Mouse (Mus musculus): ENCODE measurements at regions not wholly inside any gene's neighbourhood (a gene's known extent, or its start where the extent isn't known, plus 50 kb on each side); places are given as distances from the start of the nearest gene placed in this dataset.

GRCm38 (mm10) chr13:80946034-80946433 lies 62.9 kb downstream of the Arrdc3 start:
- no peak for DNase-seq

GRCm38 (mm10) chr13:80947705-80948104 lies 64.5 kb downstream of the Arrdc3 start:
- no peak for DNase-seq

DNA sequence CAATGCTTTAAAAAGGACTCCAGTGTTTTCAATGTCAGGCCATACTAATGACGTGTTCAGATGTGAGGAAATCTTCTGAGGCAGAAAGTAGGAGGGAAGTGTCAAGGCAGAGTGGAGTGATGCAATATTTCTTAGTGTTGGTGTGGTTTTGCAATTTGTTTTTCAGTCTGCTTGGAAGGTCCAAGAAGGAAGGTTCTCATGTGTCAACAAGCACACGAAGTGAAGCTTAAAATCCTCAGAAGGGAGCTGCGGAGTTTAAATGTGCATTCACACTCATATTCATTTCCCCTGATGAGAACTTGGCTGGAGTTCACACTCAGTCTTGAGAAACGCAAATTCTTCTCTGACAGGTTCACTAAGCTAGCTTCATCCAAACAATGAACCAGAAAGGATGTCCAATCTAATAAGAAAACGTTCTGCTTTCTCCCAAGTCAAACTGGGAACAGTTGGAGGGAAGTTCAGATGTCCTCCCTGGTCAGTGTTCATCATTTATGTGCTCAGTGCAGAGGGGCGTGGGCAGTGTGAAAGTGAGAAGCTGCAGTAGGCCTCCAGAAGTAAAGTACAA lies 66.0 kb downstream of the Arrdc3 start:
- DNase-seq, result no peak

GRCm38 (mm10) chr13:80950239-80950638 lies 67.1 kb downstream of the Arrdc3 start:
- no peak for DNase-seq

DNA sequence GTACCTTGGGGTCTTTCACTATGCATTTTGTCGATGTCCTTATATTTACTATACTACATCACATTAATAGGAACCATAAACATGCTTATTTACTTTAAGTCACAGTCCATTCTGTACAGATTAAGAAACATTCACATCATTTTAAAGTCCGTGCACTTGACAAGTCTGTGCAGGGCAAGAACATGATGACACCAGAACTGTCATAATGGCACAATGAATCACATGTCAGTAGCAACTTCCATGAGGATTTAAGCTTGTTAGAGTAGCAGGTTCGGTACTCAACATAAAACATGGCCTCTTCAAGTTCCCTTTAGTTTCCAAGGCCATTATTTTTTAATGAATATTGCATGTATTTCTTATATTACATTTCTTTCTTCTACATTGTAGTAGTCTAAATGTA lies 67.6 kb downstream of the Arrdc3 start:
- DNase-seq, result no peak

GRCm38 (mm10) chr13:80951327-80951726 lies 68.1 kb downstream of the Arrdc3 start:
- DNase-seq, result no peak

- DNase-seq, result no peak
Measured at GRCm38 (mm10) chr13:80952851-80953250, 69.7 kb downstream of the Arrdc3 start.

DNA sequence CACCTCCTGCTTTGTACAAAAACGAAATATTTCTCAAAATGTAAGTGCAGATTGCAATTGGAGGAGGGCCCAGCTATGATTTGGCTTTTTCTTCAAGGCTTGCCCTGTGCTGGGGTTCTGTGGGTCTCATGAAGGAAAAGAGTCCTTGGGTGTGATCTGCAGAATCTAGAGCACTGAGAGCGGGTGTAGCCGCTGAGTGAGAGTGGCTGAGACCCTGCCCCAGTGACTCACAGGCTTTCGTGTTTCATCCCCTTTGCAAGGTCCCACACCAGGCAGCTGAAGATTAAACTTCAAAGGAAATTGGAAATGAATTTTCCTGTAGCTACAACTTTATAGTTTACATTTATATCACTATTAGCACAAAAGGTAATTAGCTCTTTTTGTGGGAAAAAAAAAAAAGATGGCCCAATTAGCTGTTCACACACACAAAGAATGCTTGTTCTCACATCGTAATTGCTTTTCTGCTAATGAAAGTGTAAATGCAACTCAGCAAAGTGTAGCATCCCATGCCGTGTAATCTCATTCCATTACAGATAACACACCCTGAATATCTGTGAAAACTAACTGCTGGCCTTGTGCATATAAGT lies 71.0 kb downstream of the Arrdc3 start:
- peak; percentile 68 for DNase-seq

DNA sequence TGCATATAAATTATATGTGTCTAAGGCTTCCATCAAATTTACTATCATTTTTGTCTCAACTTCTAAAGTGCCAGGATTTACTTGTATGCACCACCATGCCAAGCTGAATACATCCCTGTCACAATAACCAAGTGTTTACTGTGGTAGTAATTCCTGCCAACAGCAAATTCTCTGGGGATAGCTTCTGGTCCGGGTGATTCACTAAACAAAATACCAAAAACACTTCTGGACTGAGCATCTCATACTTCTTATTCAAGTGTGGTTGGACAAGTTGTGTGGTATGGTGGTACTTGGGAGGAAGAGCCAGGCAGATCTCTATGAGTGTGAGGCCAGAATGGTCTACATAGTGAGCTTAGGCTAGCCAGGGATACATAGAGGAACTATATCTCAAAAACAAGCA lies 73.8 kb downstream of the Arrdc3 start:
- DNase-seq, result no peak

- no peak for DNase-seq
Measured at GRCm38 (mm10) chr13:80957419-80958139, 74.4 kb downstream of the Arrdc3 start.

DNA sequence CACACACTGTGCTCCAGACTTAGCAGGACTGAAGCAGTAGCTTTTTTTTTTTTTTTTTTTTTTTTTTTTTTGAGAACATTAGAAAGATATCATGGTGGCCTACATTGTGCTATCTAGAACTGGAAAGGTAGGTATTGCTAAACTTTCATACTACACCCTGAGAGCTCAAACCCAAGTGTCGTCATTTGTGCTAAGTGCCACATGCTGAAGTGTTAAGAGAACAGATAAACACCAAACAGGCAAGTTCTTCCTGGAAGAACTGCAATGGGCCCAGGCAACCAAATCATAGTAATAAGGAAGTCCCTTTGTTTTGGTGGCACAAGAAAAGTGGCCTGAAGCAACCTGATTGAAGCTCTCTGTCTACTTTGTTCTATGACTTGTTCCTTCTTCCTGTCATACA lies 76.6 kb downstream of the Arrdc3 start:
- DNase-seq, result no peak

DNA sequence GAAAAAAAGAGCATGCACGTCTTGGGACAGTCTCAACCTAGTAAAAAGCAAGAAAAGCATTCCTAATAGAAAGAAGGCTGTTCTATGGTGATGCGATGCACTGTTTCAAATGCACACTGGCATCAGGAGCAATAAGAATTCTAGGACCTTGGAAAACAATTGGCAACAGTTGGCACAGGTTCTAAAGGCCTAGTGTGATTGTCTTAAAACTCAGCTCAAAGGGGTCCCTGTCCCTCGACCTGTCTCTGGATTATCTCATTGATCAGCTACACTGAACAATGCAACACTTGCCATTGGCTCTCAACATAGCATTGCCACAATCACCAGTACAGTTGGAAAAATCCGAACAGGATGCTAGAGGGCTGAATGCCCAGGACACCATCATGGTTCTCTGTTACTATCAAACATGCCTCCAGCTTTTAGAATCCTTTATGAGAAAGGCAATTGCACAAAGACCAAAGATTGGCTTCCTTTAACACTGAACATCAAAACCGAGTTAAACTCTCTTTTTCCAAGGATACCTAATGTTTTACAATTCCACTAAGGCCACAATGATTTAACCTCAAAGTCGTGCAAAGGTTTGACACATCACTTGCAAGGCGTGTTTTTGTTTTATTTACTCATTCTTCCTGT lies 78.9 kb downstream of the Arrdc3 start:
- no peak for DNase-seq

- peak; percentile 90 for DNase-seq
Measured at GRCm38 (mm10) chr13:80962789-80963590, 79.8 kb downstream of the Arrdc3 start.

DNA sequence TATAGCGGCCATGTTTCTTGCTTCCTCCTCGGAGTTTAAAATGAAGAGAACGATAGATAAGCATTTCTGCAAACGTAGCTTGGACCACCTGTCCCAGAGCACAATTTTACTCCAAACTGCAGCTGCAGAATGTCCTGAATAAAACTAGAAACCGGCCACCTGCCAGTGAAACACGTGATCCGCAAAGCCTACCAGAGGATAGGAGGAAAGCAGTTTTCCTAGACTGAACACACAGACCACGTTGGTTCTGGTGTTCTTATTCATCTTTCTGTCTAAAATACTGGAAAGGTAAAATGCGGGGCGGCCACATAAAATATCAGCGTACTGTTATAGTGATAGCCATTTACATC lies 80.4 kb downstream of the Arrdc3 start:
- no peak for DNase-seq

GRCm38 (mm10) chr13:80971664-80972063 lies 88.5 kb downstream of the Arrdc3 start:
- no peak for DNase-seq

- no peak for DNase-seq
Measured at GRCm38 (mm10) chr13:80974424-80974823, 91.2 kb downstream of the Arrdc3 start.

- no peak for DNase-seq
Measured at GRCm38 (mm10) chr13:80977266-80977665, 94.1 kb downstream of the Arrdc3 start.

DNA sequence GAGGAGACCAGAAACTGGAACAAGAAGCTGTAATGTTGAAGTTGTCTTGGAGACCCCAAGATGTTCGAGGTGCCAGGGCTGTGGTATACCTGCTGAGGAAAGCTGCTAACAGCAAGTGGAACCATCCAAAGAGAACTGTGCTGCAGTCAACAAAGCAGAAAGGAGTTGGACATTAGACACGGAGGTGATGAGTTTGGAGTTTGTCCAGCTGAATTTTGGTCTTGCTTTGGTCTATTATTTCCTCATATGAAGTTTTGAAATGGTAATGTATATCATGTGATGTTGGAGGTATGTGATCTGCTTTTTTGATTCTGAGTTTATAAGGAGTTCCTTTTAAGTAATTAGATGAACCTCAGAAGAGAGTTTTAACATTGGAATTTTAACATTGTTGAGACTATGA lies 98.0 kb downstream of the Arrdc3 start:
- no peak for DNase-seq

DNA sequence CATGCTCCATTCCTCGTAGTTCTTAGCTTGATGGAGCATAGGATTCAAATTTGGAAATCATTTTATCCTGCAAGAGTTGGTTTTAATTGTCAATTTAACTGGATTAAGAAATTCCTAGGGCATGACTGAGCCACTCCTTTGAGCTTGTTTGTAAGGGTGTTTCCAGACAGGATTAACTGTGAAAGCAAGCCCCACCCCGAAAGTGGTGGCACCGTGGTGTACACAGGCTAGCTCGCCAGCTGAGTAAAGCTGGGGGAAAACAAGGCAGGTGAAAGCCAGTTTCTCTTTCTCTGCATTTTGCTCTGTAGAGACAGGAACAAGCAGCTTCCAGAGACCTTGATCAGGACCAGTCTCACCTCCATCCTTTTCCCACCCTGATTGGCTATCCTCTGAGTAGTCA lies 103.5 kb downstream of the Arrdc3 start:
- no peak for DNase-seq

- DNase-seq, result no peak
Measured at GRCm38 (mm10) chr13:80989756-80990155, 106.6 kb downstream of the Arrdc3 start.

- DNase-seq, result peak; percentile 27
Measured at GRCm38 (mm10) chr13:80992342-80992741, 109.2 kb downstream of the Arrdc3 start.

DNA sequence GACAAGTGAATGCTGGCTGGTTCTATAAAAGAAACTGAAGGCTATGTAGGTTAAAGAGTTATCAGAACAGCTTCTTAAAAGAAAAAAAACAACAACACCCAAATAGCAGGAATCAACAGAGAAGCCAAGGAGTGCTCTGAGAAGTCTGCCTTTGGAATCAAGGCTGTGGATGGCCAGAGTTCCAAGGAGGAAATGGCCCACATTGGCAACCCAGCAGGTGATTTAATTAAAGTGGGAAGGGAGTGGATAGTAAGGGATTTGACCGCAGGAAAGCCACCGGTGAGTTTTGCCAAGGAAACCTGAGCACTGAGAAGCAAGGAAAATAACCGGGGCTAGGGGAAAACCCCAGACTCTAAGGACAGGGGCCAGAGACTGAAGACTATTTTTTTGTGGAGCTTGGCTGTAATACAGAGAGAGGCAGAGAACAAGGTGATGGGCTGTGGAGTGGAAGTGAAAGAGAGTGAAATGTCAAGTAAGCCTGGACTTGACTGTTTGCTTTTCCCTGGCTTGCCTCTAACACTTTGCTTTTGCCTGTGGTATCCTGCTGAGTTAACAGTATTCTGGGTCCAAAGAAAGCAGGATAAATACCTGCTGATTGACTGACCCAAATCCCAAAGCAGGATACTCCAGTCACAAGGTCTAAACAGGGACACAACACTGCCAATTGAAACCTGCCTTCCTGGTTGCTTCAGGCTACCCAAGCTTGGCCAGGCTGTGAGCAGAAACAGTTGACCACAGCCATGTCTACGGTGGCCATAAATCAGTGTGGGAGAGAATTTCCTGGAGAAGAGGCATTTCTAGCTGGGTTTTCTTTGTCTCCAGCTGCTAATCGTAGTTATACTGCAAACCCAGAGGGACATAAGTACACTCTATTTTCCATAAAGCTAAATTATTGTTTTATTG lies 125.9 kb downstream of the Arrdc3 start:
- no peak for DNase-seq

All from retina, postnatal 1 day (tissue).